Mouse (Mus musculus): ENCODE results near the gene Usp5.
"Not testable (repeated sequence)": the region's sequence is repeated elsewhere in the genome, so short reads cannot be mapped to it uniquely, and the experiment has no call there.

Gene Usp5

GRCm38 (mm10) chr6:124840241-124841167, 11.2 kb upstream of the Usp5 start, which contains the start of gene Gnb3:
TSS of gene Gnb3 (minus strand) at chr6:124840275.
- DNase-seq (ENCODE audit: low read depth), result no peak

DNA sequence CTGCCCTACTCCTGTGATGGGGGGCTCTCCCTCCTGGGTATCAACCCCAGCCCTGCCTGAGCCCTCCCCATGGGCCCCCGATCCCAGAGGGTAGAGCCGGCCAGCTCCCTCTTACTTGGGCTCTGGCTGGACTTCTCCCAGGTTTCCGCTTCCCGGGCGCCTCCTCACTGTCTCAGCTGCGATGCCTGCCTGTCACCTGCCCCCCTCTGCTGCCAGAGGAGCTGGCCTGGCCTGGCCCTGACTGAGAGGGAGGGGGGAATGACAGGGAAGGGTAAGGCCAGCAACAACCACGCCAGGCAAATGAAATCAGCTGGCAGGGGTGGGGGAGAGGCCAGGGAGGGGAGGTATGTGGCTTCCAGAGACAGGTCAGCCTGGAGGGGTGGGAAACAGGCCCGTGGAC, 10.5 kb upstream of the Usp5 start:
- no peak for DNase-seq (ENCODE audit: low read depth)

DNA sequence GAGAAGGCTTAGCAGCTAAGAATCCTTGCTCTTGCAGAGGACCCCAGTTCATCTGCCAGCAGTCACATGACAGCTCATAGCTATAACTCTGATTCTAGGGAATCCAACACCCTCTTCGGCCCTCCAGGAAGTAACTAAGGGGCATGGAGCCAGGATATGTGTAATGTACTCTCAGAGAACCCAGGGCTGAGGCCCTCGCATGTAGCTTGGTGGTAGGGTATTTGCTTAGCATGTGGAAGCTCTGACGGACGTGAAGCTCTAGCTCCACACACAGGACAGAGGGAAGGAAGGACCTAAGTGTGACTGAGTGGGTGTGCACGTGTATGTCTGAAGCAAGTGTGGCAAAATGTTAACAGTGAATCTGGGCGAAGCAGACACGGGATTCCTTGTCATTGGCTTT, 7.1 kb upstream of the Usp5 start:
- no peak for DNase-seq (ENCODE audit: low read depth)

DNA sequence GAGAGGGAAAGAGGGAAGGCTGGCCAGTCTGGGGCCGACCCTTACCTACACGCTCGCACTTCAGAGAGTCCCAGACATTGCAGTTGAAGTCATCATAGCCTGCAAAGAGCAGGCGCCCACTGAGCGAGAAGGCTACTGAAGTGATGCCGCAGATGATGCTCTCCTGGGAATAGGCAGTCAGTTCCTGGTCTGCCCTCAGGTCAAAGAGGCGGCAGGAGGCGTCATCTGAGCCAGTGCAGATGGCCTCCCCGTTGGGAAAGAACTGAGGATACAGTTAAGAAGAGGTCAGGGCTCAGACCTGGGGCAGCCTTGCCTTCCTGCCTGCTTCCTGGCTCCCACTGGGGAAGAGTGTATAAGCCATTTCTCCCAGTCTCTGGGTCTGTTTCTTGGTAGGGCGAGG, 6.2 kb upstream of the Usp5 start:
- no peak for DNase-seq (ENCODE audit: low read depth)

GRCm38 (mm10) chr6:124834512-124835081, 5.3 kb upstream of the Usp5 start:
- no peak for DNase-seq (ENCODE audit: low read depth)

DNA sequence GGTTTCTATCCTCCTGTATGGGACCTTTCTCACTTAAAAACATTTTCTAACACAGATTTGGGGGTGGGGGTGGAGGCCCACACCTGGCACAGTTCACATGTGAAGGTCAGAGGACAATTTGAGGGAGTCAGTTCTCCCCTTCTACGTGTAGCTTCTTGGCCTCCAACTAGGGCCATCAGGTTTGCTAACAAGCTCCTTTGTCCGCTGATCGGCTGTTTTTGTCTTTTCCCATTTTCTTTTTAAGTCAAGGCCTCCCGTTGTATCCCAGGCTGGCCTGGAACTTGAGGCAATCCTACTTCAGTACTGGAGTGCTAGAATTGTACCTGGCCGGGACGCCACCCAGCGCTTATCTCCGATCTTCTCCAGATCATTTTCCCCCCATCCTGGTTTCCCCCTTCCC, 2.4 kb upstream of the Usp5 start:
- no peak for DNase-seq (ENCODE audit: low read depth)

- not testable (repeated sequence) for DNase-seq (ENCODE audit: low read depth)
Observed at GRCm38 (mm10) chr6:124831199-124831598, 1.9 kb upstream of the Usp5 start.

GRCm38 (mm10) chr6:124829799-124830700, 766 bp upstream of the Usp5 start:
- peak; percentile 93 for DNase-seq (ENCODE audit: low read depth)

DNA sequence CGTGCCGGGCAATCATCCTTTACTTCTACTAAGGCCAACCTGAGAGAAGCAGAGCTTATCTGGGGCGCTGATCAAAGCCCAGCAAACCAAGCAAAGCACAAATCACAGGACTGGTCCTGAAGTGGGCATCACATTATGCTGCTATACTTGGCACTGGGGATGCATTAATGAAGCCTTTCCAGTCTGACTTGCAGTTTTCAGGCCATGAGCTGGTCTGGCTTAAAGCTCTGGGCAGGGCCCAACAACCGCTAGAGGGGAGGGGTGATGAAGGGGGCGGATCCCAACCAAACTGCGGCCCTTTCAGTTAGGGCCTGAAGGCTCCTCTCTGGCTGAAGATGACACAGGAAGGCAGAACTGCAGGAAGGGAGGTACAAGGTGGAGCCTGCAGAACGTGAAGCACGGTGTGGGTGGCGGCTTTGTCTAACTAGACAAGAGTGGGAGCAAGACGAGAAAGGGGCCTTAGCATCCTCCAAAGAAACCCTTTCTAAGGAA, 1.1 kb downstream of the Usp5 start:
- DNase-seq (ENCODE audit: low read depth), result no peak

GRCm38 (mm10) chr6:124822049-124822448, 7.2 kb downstream of the Usp5 start:
- no peak for DNase-seq (ENCODE audit: low read depth)

DNA sequence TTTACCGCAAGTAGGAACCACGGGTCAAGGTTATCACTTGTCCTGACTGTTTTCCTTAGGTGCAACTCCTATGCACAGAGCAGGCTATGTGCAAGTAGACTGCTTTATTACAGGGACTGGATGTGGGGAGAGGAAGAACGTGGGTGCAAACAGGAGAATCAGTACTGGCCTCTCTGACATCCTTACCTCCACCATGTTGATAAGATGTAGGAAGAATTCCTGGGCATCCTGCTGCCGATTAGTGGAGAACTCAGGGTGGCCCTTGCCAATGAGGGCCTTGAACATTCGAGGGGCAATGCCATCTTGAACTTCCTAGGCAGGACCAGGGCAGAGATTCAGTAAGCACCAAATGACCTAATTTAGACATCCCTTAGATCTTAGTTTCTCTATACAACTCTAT, 8.4 kb downstream of the Usp5 start:
- DNase-seq (ENCODE audit: low read depth), result no peak

DNA sequence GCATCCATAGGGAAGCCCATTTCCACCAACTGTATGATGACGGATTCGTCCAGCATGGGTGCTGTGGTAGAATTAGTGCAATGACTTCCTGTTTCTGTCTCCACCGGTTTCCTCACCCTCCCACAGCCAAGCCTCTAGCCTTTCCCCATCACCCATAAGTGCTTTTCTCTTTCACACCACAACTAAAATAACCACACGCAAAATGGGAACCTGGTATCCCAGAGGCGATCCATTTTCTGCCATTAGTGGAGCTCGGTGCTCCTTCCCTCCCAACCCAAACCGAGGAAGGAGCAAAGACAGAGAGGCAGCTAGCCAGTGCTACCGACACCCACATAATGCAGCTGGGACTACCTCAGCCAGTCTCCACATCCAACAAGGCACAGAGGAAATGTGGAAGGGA, 11.3 kb downstream of the Usp5 start:
- no peak for DNase-seq (ENCODE audit: low read depth)

DNA sequence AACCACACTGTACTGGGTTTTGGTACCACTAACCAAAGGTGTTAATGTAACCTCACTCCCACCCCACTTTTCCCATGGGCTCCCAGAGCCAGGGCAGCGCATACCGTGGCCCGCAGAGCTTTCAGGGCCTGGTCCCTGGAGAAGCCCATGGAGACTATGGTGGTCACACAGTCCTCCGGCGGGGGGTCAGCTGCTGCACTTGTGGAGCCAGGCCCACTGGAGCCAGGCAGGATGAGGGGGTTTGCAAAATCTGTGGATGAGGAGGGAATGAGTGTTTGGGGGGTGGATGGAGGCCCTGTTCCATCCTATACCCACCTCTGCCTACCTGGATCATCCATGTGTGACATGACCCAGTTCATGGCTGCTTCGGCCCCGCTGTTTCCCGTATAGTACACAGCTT, 11.7 kb downstream of the Usp5 start:
- DNase-seq (ENCODE audit: low read depth), result no peak

GRCm38 (mm10) chr6:124817125-124817524, 12.2 kb downstream of the Usp5 start:
- DNase-seq (ENCODE audit: low read depth), result no peak

DNA sequence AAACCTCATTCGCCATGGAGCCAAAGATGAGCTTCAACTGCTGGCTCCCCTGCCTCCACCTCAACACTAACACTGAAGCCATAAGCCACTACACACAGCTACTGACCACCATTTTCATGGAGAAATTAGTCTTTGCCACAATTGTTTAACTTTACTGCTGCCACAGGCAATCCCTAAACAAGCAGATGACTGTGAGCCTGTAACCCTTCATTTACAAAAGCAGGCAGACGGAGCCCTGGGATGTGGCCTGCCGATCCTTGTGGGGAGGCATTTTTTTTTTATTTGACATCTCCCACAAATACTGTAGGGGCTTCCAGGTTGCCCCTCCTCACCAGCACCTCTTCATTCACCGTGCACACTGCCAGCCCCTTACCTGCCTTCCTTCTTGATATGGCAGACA, 12.7 kb downstream of the Usp5 start:
- no peak for DNase-seq (ENCODE audit: low read depth)

DNA sequence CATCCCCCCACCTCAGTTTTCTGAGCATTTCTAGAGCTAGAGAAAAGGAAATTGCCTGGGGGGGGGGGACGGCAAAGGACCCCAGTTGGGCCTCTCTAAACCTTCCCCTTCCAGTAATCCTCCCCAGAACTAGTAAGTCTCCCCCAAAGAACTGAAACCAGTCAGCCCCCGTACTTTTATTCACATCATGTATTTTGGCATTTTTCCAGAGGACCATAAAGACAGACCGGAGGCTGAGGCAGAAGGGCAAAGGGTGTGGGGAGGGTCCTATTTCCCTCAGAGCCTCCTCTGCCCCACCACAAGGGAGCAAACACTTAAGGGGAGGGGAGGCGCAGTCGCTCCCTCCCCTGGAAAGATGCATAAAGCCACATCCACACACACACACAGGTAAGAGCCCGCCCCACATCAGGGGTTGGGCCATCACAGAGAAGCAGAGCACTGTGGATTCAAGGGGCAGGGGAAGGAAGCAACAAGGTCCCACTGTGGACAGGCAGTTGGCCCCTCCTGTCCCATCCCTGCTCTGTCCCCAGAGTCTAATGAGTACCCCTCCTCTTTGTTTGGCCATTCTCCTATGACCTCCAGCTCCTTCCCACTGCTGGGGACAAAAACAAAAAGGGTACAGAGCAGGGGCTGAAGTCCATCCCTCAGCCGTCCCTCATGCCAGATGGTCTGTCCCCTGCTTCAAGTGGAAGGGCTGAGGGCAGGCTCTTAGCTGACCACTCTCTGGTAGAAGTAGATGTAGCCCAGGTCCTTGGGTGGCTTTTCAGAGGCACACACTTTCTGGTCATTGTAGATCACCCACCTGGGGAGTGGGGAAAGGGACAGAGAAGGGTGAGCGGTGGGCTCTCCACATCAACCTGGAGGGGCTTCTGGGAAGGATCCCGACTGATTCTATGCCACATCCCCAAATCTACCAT, 14.2 kb downstream of the Usp5 start:
- DNase-seq (ENCODE audit: low read depth), result no peak

GRCm38 (mm10) chr6:124814448-124814847, 14.8 kb downstream of the Usp5 start:
- no peak for DNase-seq (ENCODE audit: low read depth)

GRCm38 (mm10) chr6:124813933-124814332, 15.4 kb downstream of the Usp5 start, which contains the start of gene Tpi1:
TSS of gene Tpi1 (minus strand) at chr6:124814296.
- peak; percentile 79 for DNase-seq (ENCODE audit: low read depth)

- DNase-seq (ENCODE audit: low read depth), result no peak
Observed at GRCm38 (mm10) chr6:124813496-124813895, 15.8 kb downstream of the Usp5 start.

- no peak for DNase-seq (ENCODE audit: low read depth)
Observed at GRCm38 (mm10) chr6:124812848-124813247, 16.4 kb downstream of the Usp5 start.

All from c-Kit-positive CD71-positive TER-119-negative erythroid progenitor cells, embryonic 14.5 days (primary cell).